Mouse (Mus musculus): ENCODE measurements at regions not wholly inside any gene's neighbourhood (a gene's known extent, or its start where the extent isn't known, plus 50 kb on each side); places are given as distances from the start of the nearest gene placed in this dataset.

GRCm38 (mm10) chr16:85964352-85965210 is 63.0 kb upstream of the Adamts5 start:
- no peaks in the 10 kb centered on the region for H3K9me3 ChIP-seq (replicated peaks; ENCODE audit: control insufficient read depth, low read length)
- no peak overlapping the region for H3K4me2 ChIP-seq (ENCODE audit: low read depth, low read length)
- whole genome bisulfite sequencing, result 85% methylated on average over 2 of the region's 2 CpGs
- ATAC-seq (ENCODE audit: insufficient read depth, low FRiP score), result no peak
- H3K27me3 ChIP-seq (ENCODE audit: control insufficient read depth, insufficient read depth, low read length), result no peaks in the 10 kb centered on the region
- H3K4me1 ChIP-seq (ENCODE audit: control insufficient read depth, insufficient read depth, low read length), result peaks cover 3% of the 10 kb centered on the region; the same call in 1 of the 2 replicates
- H3K4me3 ChIP-seq (replicated peaks; ENCODE audit: low read length), result no peak overlapping the region
- no peak overlapping the region for H3K9ac ChIP-seq (ENCODE audit: low read length)
- no peaks in the 10 kb centered on the region for H3K36me3 ChIP-seq (ENCODE audit: control insufficient read depth, insufficient read depth, low read length)
- no peak overlapping the region for H3K27ac ChIP-seq (ENCODE audit: low read length)

GRCm38 (mm10) chr16:85956006-85956562 is 54.5 kb upstream of the Adamts5 start:
- no peak for ATAC-seq (ENCODE audit: insufficient read depth, low FRiP score)
- H3K36me3 ChIP-seq (ENCODE audit: control insufficient read depth, insufficient read depth, low read length), result no peaks in the 10 kb centered on the region
- H3K27ac ChIP-seq (ENCODE audit: low read length), result no peak overlapping the region
- no peak overlapping the region for H3K4me3 ChIP-seq (replicated peaks; ENCODE audit: low read length)
- H3K9me3 ChIP-seq (replicated peaks; ENCODE audit: control insufficient read depth, low read length), result no peaks in the 10 kb centered on the region
- H3K4me2 ChIP-seq (ENCODE audit: low read depth, low read length), result no peak overlapping the region
- H3K9ac ChIP-seq (ENCODE audit: low read length), result no peak overlapping the region
- no peaks in the 10 kb centered on the region for H3K4me1 ChIP-seq (ENCODE audit: control insufficient read depth, insufficient read depth, low read length)
- no peaks in the 10 kb centered on the region for H3K27me3 ChIP-seq (ENCODE audit: control insufficient read depth, insufficient read depth, low read length)
- 70% methylated on average over 4 of the region's 4 CpGs for WGBS

DNA sequence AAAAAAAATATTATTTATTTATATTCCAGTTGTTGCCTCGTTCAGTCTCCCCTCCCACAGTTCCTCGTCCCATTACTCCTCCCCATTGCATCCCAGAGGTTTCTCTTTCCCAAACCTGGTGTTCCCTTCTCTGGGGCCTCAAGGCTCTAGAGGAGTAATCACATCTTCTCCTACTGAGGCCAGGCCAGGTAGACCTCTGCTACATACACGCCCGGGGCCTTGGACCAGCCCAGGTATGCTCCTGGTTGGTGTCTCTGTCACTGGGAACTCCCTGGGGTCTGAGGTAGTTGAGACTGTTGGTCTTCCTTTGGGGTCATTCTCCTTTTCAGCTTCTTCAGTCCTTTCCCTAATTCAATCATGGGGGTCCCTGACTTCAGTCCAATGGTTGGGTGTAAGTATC is 50.0 kb upstream of the Adamts5 start:
- H3K4me2 ChIP-seq (ENCODE audit: low read depth, low read length), result no peak overlapping the region
- H3K9me3 ChIP-seq (replicated peaks; ENCODE audit: control insufficient read depth, low read length), result no peaks in the 10 kb centered on the region
- H3K4me1 ChIP-seq (ENCODE audit: control insufficient read depth, insufficient read depth, low read length), result no peaks in the 10 kb centered on the region
- no peaks in the 10 kb centered on the region for H3K36me3 ChIP-seq (ENCODE audit: control insufficient read depth, insufficient read depth, low read length)
- no peak overlapping the region for H3K27ac ChIP-seq (ENCODE audit: low read length)
- no peaks in the 10 kb centered on the region for H3K27me3 ChIP-seq (ENCODE audit: control insufficient read depth, insufficient read depth, low read length)
- 85% methylated on average over 4 of the region's 4 CpGs for WGBS
- no peak overlapping the region for H3K4me3 ChIP-seq (replicated peaks; ENCODE audit: low read length)
- no peak overlapping the region for H3K9ac ChIP-seq (ENCODE audit: low read length)
- no peak for ATAC-seq (ENCODE audit: insufficient read depth, low FRiP score)
